Mouse (Mus musculus): ENCODE measurements around the gene Arhgef3. TPM values are rescaled to one million over a fixed set of nuclear protein-coding genes. Genes with fewer than 3 reads are reported as not detected.

Gene Arhgef3
- polyA plus RNA-seq, 1 experiment = 2.6 TPM

GRCm38 (mm10) chr14:27233656-27234055 lies 119.0 kb downstream of the Arhgef3 start:
- Histone ChIP-seq H3K9ac (ENCODE audit: low read depth, poor library complexity, severe bottlenecking) (no peak overlapping the region), H3K4me3 (ENCODE audit: low read depth, low read length) (no peak overlapping the region), H3K4me1 (ENCODE audit: control insufficient read depth, insufficient read depth, low read length) (peaks cover 1% of the 10 kb centered on the region)

GRCm38 (mm10) chr14:27234270-27234840 lies 119.7 kb downstream of the Arhgef3 start:
- TF ChIP-seq CTCF (IDR thresholded peaks at IDR 0.05; ENCODE audit: low read depth, low read length) (no peak), POLR2A (IDR thresholded peaks at IDR 0.05; ENCODE audit: insufficient read depth, low read length) (no peak), EP300 (IDR thresholded peaks at IDR 0.05; ENCODE audit: insufficient read depth, low read depth, low read length) (no peak)
- no peaks in the 10 kb centered on the region for H3K9me3 ChIP-seq (replicated peaks; ENCODE audit: control insufficient read depth, insufficient read depth, low read length, poor library complexity, severe bottlenecking)
- peaks cover 1% of the 10 kb centered on the region for H3K4me1 ChIP-seq (ENCODE audit: control insufficient read depth, insufficient read depth, low read length)
- no peak overlapping the region for H3K27ac ChIP-seq (ENCODE audit: insufficient read depth, low read length)
- H3K9ac ChIP-seq (ENCODE audit: low read depth, poor library complexity, severe bottlenecking) = no peak overlapping the region
- no peaks in the 10 kb centered on the region for H3K27me3 ChIP-seq (ENCODE audit: control insufficient read depth, insufficient read depth, low read length, poor library complexity, severe bottlenecking)
- H3K36me3 ChIP-seq (ENCODE audit: control insufficient read depth, insufficient read depth, low read length, poor library complexity, severe bottlenecking) = no peaks in the 10 kb centered on the region
- H3K4me3 ChIP-seq (ENCODE audit: low read depth, low read length) = no peak overlapping the region

More at GRCm38 (mm10) chr14:27233656-27234055, 119.0 kb downstream of the Arhgef3 start:
- Histone ChIP-seq H3K9me3 (replicated peaks; ENCODE audit: control insufficient read depth, insufficient read depth, low read length, poor library complexity, severe bottlenecking) (no peaks in the 10 kb centered on the region), H3K36me3 (ENCODE audit: control insufficient read depth, insufficient read depth, low read length, poor library complexity, severe bottlenecking) (no peaks in the 10 kb centered on the region), H3K27ac (ENCODE audit: insufficient read depth, low read length) (no peak overlapping the region), H3K27me3 (ENCODE audit: control insufficient read depth, insufficient read depth, low read length, poor library complexity, severe bottlenecking) (no peaks in the 10 kb centered on the region)
- TF ChIP-seq EP300 (IDR thresholded peaks at IDR 0.05; ENCODE audit: insufficient read depth, low read depth, low read length) = no peak
- TF ChIP-seq POLR2A (IDR thresholded peaks at IDR 0.05; ENCODE audit: insufficient read depth, low read length) = no peak
- TF ChIP-seq CTCF (IDR thresholded peaks at IDR 0.05; ENCODE audit: low read depth, low read length) = no peak

- Histone ChIP-seq H3K9me3 (replicated peaks; ENCODE audit: control insufficient read depth, insufficient read depth, low read length, poor library complexity, severe bottlenecking) (no peaks in the 10 kb centered on the region), H3K4me3 (ENCODE audit: low read depth, low read length) (no peak overlapping the region), H3K27me3 (ENCODE audit: control insufficient read depth, insufficient read depth, low read length, poor library complexity, severe bottlenecking) (no peaks in the 10 kb centered on the region), H3K27ac (ENCODE audit: insufficient read depth, low read length) (no peak overlapping the region), H3K9ac (ENCODE audit: low read depth, poor library complexity, severe bottlenecking) (no peak overlapping the region), H3K36me3 (ENCODE audit: control insufficient read depth, insufficient read depth, low read length, poor library complexity, severe bottlenecking) (no peaks in the 10 kb centered on the region), H3K4me1 (ENCODE audit: control insufficient read depth, insufficient read depth, low read length) (no peaks in the 10 kb centered on the region)
- no peak for TF ChIP-seq EP300 (IDR thresholded peaks at IDR 0.05; ENCODE audit: insufficient read depth, low read depth, low read length)
- TF ChIP-seq CTCF (IDR thresholded peaks at IDR 0.05; ENCODE audit: low read depth, low read length) = no peak
Observed at GRCm38 (mm10) chr14:27235897-27236553, 121.3 kb downstream of the Arhgef3 start.

- Histone ChIP-seq H3K9me3 (replicated peaks; ENCODE audit: control insufficient read depth, insufficient read depth, low read length, poor library complexity, severe bottlenecking) (no peaks in the 10 kb centered on the region), H3K27ac (ENCODE audit: insufficient read depth, low read length) (no peak overlapping the region), H3K4me3 (ENCODE audit: low read depth, low read length) (peak overlapping the region; percentile 1; the same call in 1 of the 2 replicates), H3K36me3 (ENCODE audit: control insufficient read depth, insufficient read depth, low read length, poor library complexity, severe bottlenecking) (no peaks in the 10 kb centered on the region), H3K9ac (ENCODE audit: low read depth, poor library complexity, severe bottlenecking) (no peak overlapping the region), H3K4me1 (ENCODE audit: control insufficient read depth, insufficient read depth, low read length) (no peaks in the 10 kb centered on the region), H3K27me3 (ENCODE audit: control insufficient read depth, insufficient read depth, low read length, poor library complexity, severe bottlenecking) (no peaks in the 10 kb centered on the region)
- TF ChIP-seq EP300 (IDR thresholded peaks at IDR 0.05; ENCODE audit: insufficient read depth, low read depth, low read length) (no peak), CTCF (IDR thresholded peaks at IDR 0.05; ENCODE audit: low read depth, low read length) (no peak), POLR2A (IDR thresholded peaks at IDR 0.05; ENCODE audit: insufficient read depth, low read length) (no peak)
Observed at GRCm38 (mm10) chr14:27237522-27238187, 123.0 kb downstream of the Arhgef3 start.

GRCm38 (mm10) chr14:27238600-27239118 lies 124.0 kb downstream of the Arhgef3 start:
- Histone ChIP-seq H3K36me3 (ENCODE audit: control insufficient read depth, insufficient read depth, low read length, poor library complexity, severe bottlenecking) (no peaks in the 10 kb centered on the region), H3K9ac (ENCODE audit: low read depth, poor library complexity, severe bottlenecking) (no peak overlapping the region), H3K27ac (ENCODE audit: insufficient read depth, low read length) (no peak overlapping the region), H3K9me3 (replicated peaks; ENCODE audit: control insufficient read depth, insufficient read depth, low read length, poor library complexity, severe bottlenecking) (no peaks in the 10 kb centered on the region), H3K4me1 (ENCODE audit: control insufficient read depth, insufficient read depth, low read length) (no peaks in the 10 kb centered on the region), H3K4me3 (ENCODE audit: low read depth, low read length) (no peak overlapping the region), H3K27me3 (ENCODE audit: control insufficient read depth, insufficient read depth, low read length, poor library complexity, severe bottlenecking) (no peaks in the 10 kb centered on the region)
- TF ChIP-seq CTCF (IDR thresholded peaks at IDR 0.05; ENCODE audit: low read depth, low read length) (no peak), EP300 (IDR thresholded peaks at IDR 0.05; ENCODE audit: insufficient read depth, low read depth, low read length) (no peak), POLR2A (IDR thresholded peaks at IDR 0.05; ENCODE audit: insufficient read depth, low read length) (no peak)
